Mouse (Mus musculus) c-Kit-positive CD71-positive TER-119-negative erythroid progenitor cells, embryonic 14.5 days (primary cell): Measurements from ENCODE around the gene Fgg.

Experiments
- DNase-seq: peaks from one replicate; pipeline ENCODE4 v3.0.0-alpha.2; 2013; ENCODE audit warnings: low read depth

Gene Fgg

DNA sequence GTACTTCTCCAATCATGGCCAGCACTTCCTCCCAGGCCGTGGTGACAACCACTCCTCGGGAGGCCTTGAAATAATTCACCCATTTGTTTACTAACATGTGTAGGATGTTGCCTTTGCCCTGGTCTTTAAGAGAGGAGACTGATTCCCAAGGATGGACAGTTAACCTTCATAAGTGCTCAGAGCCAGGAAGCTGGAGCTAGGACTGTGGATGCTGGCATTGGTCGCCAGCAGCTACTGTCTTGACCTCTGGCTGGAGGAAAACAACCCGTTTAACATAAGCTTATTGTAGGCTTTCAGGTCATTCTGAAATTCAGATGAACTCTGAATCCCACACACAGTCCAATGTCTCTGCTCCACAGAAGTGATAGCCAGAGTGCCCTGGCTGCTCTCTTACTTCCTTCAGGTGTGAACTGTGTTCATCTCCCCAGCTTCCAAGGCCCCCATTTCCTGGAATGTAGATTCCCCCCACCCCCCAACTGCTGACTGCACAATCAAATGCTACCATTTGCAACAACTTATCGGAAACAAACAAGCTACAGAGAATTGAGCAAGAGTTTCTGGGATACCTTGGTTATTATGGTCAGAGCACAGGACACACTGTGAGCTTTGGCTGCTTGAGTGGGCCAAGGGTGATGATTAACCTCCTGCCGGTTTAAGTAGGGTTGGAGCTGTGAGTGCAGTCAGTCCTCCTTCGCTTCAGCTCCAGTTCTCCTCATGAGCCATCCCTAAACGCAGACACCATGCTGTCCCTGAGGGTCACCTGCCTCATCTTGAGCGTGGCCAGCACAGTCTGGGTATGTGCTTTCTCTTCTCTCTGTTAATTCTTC lies 18.2 kb downstream of the Fgg start, which contains the start of gene Fga:
TSS of gene Fga (plus strand) at position 602 of the 827 bp plus-strand sequence.
- no peak for DNase-seq

- DNase-seq: no peak
Observed at GRCm38 (mm10) chr3:83027546-83028251, 20.2 kb downstream of the Fgg start.

- DNase-seq: no peak
Observed at GRCm38 (mm10) chr3:83030331-83030730, 22.8 kb downstream of the Fgg start.

DNA sequence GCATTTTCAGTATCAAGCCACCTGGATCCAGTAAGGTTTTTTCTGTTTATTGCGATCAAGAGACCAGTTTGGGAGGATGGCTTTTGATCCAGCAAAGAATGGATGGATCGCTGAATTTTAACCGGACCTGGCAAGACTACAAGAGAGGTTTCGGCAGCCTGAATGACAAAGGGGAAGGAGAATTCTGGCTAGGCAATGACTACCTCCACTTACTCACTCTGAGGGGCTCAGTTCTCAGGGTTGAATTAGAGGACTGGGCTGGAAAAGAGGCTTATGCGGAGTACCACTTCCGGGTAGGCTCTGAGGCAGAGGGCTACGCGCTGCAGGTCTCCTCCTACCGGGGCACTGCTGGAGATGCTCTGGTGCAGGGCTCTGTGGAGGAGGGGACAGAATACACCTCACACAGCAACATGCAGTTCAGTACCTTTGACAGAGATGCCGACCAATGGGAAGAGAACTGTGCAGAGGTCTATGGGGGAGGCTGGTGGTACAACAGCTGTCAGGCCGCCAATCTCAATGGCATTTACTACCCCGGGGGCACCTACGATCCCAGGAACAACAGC lies 25.3 kb downstream of the Fgg start:
- no peak for DNase-seq

- DNase-seq: no peak
Observed at GRCm38 (mm10) chr3:83033801-83034200, 26.3 kb downstream of the Fgg start.

GRCm38 (mm10) chr3:83038865-83039264 lies 31.3 kb downstream of the Fgg start:
- DNase-seq: no peak

- no peak for DNase-seq
Observed at GRCm38 (mm10) chr3:83039666-83040065, 32.1 kb downstream of the Fgg start.

GRCm38 (mm10) chr3:83042451-83042850 lies 34.9 kb downstream of the Fgg start:
- no peak for DNase-seq

- DNase-seq: no peak
Observed at GRCm38 (mm10) chr3:83046649-83047048, 39.1 kb downstream of the Fgg start.

- no peak for DNase-seq
Observed at GRCm38 (mm10) chr3:83049680-83050079, 42.2 kb downstream of the Fgg start, which contains the start of gene Fgb. TSS of gene Fgb (minus strand) at chr3:83049863.

- no peak for DNase-seq
Observed at GRCm38 (mm10) chr3:83050661-83051060, 43.1 kb downstream of the Fgg start.

DNA sequence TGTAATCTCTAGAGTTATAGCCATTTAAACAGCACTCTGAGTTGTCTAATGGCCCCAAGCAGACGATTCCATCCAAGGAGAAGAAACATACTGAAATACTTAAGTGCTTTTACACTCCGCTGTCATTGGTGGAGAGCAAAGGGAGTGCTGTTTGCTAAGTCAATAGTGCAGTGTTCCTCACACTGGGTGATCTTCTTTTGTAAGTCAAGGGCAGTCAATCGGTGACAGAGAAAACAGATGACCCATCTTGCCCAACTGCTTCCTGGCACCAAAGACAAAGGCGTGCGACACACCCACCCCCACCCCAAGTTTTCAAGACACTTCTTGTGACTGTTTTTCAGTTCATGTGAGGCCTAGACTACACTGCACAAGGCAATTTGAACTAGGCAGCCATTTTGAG lies 44.6 kb downstream of the Fgg start:
- no peak for DNase-seq

DNA sequence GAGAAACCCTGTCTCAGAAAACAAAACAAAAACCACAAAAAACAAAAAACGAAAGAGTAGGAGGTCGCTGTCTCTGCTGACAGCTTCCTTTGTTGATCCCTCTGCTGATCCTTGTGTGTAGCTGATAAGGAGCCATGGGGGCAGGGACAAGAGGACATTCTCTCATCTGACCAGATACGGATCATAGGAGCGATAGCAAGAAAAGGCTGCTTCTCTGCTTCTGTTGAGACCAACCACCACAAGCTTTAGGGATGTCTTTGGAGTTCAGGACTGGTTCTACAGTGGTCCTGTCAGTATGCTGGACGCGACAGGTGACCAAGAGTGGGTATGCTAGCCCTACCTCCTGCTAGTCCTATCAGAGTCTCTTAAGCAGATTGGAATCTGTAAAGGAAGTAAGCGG lies 45.6 kb downstream of the Fgg start:
- DNase-seq: no peak

DNA sequence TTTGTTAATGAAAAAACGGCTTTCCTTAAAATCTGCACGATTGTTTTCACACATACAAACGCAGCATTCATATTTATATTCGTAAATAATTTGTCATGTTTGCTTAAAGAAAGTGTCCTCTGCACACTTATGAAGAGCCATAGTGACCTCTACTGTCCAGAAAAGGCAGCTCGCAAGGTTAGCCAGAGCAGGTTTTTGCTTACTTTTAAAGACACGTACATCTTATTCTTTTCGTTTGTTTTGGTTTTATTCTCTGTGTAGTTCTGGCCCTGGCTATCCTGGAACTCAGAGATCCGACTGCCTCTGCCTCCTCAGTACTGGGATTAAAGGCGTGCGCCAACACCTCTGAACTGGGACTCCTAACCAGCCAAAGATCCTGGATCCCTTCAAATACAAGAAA lies 46.2 kb downstream of the Fgg start:
- DNase-seq: peak; percentile 35

GRCm38 (mm10) chr3:83054759-83055158 lies 47.2 kb downstream of the Fgg start:
- DNase-seq: no peak

DNA sequence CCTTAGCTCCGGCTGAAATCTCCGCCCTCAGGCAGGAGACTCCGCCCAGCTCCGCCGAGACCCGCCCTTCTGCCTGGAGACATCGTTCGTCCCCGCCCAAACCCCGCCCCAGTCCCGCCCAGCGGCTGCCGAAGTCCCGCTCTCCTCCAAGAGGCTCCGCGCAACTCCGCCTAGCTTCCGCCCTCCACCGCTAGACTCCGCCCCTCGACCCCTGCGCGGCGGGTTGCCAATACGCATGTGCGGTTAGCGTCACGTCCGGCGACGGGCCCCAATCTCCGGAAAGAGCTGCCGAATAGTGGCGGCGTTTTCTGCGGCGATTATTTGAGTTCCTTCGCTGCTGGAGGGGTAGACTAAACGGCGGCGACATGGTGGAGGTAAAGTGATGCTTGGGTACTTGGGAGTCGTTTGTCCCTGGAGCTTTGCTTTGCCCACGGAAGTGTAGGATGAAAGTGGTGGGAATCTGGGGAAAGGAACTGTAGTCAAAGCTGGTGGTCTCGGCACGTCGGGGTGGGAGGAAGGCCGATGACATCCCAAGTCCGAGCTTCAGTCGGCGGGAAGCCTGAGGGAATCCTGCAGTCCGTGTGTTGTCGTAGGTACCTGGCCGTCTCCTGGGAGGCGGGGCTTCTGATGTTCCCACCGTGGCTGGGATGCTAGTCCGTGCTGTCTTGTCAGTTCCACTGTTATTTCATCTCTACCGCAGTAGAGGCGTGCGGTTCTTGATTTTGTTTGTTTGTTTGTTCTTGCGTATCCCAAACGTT lies 47.9 kb downstream of the Fgg start, which contains the start of gene Plrg1:
TSS of gene Plrg1 (plus strand) at position 242 of the 758 bp plus-strand sequence.
- peak; percentile 90 for DNase-seq

DNA sequence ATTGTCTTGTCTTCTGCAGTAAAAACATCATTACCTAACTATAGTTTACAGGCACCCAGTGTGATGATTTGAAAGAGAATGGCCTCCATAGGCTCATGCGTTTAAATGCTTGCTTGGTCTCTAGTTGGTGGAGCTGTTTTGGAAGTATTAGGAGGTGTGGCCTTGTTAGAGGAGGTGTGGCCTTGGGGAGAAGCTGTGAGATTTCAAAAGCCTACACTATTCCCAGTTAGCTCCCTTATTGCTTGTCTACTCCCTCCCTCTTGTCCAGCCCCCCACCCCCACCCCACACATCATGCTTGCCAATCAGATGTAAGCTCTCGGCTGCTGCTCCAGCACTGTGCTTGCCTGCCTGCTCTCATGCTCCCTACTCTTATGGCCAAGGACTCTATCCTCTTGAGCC lies 49.5 kb downstream of the Fgg start:
- DNase-seq: no peak
